Mouse (Mus musculus): ENCODE results near the gene Ces3b.
"Not testable (repeated sequence)": the region's sequence is repeated elsewhere in the genome, so short reads cannot be mapped to it uniquely, and the experiment has no call there.

Gene Ces3b

DNA sequence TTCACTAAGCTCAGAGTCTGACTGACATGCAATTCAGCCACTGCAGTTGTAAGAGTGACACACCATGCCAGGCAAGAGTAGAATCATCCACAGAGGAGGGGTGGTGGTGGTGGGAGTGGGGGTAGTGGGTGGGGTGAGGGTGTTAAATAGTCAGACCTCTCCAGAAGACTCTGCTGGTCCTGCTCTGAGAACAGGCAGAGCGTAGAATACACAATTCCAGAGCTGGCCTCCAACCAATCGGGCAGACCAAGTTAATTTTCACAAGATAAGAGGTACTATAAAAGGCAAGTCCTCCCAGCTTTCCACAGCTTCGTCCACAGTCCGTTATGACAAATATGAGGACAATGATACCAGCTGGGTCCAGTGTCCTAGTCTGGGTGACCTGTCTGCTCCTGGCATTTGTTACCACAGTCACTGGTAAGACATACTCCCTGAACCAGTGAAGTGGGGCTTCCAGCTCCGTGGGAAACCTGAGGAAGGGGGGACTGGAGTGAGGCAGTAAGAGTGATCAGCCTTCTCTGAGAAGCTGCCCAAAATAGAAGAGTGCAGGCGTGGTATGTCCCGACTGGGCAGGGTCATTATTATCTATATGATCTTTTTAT is at the start of gene Ces3b:
Gene Ces3b (plus strand): TSS at position 305 of the 602 bp plus-strand sequence.
- DNase-seq (ENCODE audit: low spot score): no peak

DNA sequence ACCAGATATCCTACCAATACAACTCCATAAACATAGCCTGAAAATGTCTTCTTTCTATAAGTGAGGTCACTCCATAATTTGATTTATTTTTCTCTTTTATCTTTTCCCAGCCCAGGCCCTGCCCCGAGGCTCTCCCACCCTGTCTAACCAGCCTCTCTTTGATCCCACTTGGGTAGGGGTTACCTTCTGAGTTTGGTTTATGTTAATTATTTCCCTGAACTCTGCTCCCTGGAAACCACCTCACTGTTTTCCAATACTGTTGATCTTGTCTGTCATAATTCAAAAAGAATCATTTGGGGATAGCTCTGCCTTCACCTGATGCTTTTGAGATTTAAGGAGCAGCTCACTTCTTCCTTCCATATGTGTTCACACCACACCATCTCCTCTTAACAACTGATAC is 40.0 kb upstream of the Ces3b start:
- no peak for DNase-seq (ENCODE audit: low spot score)

DNA sequence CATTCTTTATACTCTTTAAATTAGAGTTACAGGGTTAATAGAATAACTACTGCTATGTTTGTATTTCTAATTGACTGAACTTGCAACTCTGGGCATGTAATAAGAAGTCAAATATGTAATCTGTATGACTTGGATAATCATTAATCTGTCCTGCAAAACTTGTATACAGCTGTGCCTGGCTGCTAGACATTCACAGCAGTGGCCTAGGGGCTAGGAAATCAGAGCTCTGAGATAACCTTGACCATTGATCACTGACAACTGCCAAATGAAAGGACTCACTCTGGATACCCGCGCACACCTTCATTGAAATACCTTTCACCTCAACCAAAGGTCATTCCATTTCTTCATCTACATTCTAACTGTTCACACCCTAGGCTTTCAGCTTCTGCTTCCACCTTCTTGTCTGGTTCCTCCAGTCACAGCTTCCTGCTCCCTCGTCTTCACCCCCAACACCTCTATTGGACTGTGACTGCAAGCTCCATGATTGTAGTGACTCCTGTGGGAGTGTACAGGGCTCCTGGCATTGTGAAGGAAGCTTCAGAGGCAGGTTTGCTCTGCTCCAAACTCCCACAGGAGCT is 37.6 kb upstream of the Ces3b start:
- no peak for DNase-seq (ENCODE audit: low spot score)

DNA sequence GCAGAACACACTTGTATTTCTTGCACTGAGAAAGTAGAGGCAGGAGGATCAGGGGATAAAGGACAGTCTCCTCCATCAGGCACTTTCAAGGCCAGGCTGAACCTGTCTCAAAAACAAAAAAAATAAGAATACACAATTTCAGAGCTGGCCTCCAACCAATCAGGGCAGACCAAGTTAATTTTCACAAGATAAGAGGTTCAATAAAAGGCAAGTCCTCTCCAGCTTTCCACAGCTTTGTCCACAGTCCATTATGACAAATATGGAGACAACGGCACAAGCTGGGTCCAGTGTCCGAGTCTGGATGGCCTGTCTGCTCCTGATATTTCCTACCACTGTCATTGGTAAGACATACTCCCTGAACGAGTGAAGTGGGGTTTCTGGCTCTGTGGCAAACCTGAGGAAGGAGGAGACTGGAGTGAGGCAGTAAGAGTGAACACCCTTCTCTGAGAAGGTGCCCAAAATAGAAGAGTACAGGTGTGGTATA is 35.1 kb upstream of the Ces3b start, which contains the start of gene Ces3a:
Gene Ces3a (plus strand): TSS at position 231 of the 484 bp plus-strand sequence.
- no peak for DNase-seq (ENCODE audit: low spot score)

DNA sequence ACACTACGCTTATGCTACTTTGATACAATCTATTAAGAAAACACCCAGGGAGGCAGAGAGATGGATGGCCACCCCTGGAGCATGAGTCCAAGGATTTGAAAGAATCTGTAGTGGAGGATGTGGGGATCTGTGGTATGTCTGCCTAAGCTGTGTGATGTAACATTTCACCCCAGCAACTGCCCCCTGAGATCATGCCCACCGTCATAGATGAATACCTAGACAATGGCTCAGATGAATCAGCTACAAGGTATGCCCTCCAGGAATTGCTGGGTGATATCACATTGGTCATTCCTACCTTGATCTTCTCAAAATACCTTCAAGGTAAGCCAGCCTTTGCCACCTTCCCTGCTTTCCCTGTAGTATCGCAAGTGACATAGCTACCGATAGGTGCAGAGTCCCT is 27.3 kb upstream of the Ces3b start:
- no peak for DNase-seq (ENCODE audit: low spot score)

DNA sequence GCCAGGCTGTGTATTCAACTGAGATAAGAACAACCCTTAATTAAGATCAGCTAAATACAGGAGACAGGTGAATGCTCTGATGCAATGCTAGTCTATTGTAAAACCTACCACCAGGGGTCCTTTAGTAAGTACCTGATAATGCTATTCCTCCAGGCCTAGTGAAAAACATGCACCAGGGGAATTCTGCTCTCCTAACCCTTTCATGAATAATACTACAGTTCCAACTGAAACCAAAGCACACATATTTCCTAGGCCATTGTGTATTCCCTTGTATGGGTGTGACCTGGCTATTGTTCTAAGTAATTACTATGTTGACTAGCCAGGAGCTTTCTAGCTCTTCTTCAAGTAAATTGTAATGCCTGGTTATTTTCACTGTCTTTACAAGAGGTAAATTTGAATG is 23.5 kb upstream of the Ces3b start:
- no peak for DNase-seq (ENCODE audit: low spot score)

DNA sequence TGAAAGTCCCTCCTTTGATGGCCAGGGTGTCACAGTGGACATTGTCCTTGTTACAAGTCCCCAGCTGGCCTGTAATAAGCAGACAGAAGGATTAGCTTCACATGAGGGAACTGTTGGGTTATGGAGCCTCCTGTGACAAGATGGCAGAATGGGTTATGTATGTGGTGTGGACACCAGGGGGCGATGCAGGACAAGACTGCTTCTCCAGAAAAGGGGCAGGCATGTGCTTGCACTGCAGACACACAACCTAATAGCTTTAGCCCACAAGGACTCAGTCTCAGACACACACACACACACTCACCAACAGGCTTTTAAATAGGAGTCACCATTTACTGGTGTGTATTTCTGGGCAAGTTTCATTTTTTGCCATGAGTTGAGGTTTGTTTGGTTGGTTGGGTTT is 16.8 kb upstream of the Ces3b start:
- peak; percentile 73 for DNase-seq (ENCODE audit: low spot score)

DNA sequence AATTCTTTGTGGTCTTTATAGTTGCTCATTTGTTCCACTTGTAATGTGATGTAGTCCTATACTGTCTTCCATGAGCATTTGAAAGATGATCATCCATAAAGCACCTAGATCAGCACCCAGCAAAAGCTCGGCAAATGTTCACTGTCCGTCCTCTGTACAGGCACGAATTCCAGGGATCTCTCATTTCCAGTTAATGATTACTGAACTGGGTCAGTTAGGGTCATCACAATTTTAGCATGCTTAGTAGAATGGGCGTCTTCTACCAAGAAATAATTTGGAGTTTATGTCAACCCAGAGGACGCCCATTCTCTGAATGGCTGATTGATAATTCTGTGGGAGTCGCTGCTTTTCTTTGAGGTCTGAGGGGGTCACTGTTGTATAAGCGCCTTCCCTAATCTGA is 15.6 kb upstream of the Ces3b start:
- not testable (repeated sequence) for DNase-seq (ENCODE audit: low spot score)

DNA sequence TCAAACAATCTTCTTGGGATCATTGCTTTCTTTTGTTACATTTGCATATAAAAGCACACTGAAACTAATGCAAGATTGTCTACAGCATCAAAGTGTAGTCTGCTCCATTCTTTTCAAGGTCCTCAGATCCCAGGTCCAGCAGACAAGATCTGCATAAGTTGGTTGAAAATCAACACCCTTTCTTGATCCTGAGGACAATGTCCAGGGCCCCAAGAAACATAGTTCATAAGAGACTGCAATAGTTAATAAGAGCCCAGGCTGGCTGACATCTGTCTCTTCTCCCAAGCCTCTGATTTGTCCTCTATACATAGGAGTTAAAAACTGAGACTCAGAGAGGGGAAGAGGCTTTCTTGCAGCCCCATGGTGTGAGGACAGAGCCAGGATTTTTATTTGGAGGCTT is 14.6 kb upstream of the Ces3b start:
- no peak for DNase-seq (ENCODE audit: low spot score)

DNA sequence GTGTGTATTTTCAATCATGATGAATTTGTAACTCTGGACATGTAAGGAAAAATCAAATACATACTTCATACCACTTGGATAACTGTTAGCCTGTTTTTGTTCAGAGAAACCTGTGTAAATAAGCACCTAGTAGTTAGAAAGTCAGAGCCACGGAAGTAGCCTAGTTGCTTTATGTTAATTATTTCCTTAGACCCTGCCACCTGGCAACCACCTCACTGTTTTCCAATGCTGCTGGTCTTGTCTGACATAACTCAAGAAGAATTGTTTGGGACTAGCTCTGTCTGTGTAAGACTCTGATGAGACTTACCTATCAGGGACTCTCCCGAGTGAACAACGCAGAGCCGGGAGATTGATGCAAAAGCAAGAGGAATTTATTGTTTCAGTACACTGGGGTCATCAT is 7.0 kb upstream of the Ces3b start:
- DNase-seq (ENCODE audit: low spot score): no peak

DNA sequence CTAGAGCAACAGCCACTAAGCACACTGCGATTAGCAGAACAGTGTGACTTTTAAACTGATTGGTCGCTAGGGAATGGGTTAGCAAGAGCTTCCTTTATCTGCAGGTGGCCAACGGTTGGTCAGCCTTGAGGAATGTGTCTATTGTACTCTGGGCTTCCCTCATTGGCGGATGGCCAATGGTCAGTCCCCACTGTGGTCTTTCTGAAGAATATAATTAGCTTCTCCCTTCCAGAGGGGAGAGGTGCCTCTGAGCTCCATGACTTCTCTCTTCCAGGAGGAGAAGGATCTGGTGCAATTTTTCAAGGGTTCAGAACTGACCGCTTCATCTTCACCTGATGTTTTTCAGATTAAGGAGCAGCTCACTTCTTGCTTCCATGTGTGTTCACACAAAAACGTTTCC is 6.5 kb upstream of the Ces3b start:
- no peak for DNase-seq (ENCODE audit: low spot score)

DNA sequence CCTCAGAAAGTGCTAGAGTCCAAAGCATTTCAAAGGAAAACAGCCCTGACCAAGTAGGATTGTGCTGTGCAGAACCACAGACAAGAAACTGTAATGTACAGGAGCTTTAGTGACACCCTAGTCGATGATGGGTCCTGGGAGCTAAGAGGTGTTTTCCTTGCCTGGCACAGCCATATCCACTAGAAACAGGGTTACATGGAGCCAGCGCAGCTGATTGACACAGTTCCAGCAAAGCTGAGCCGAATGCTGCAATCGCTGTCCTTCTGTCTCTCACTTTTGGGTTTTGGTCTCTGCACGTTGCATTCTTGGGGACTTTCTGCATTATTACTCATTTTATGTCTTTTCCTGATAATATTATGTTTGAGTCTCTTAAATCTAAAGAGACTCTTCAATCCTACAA is 5.0 kb upstream of the Ces3b start:
- no peak for DNase-seq (ENCODE audit: low spot score)

DNA sequence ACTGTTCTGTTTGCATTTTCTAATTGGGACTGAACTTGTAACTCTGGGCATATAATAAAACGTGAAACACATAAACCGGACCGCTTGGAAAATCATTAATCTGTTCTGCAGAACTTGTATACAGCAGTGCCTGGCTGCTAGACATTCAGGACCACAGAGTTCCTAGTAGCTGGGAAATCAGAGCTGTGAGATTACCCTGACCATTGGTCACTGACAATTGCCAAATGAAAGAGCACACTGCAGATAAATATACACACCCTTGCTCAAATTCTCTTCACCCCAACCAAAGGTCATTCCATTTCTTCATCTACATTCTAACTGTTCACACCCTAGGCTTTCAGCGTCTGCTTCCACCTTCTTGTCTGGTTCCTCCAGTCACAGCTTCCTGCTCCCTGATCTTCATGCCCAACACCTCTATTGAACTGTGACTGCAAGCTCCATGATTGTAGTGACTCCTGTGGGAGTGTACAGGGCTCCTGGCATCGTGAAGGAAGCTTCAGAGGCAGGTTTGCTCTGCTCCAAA is 2.7 kb upstream of the Ces3b start:
- no peak for DNase-seq (ENCODE audit: low spot score)

DNA sequence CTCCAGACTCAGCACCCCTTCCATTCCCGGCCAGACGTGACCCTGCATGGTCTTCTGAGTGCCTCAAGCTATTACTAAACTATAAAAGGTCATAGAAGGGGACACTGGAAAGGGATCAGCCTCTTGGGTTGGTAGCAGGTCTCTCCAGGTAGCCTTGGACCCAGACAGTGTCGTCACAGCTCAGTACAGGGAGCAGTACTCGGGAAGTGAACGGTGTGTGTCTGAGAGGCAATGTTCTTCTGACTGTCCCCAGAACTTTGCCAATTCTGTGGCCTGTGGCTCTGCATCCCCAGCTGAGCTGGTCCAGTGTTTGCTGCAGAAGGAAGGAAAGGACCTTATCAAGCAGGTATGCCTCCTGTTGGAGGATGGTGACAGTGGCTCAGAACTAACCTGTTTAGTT is 4.6 kb downstream of the Ces3b start:
- not testable (repeated sequence) for DNase-seq (ENCODE audit: low spot score)

DNA sequence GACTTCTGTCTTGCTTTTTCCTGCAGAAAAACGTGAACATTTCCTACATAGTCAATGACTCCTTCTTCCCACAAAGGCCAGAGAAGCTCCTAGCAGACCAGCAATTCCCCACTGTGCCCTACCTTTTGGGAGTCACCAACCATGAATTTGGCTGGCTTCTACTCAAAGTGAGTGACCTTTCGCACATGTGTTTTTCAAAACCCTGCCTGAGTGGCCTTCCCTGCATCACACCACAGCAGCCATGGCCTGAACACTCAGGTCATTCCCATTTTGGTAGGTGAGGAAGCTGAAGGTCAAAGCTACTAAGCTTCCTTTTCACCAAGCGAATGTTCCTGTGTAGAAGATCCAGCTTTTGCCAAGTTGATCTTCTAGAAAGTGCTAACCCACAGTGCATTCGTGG is 5.0 kb downstream of the Ces3b start:
- DNase-seq (ENCODE audit: low spot score): no peak

DNA sequence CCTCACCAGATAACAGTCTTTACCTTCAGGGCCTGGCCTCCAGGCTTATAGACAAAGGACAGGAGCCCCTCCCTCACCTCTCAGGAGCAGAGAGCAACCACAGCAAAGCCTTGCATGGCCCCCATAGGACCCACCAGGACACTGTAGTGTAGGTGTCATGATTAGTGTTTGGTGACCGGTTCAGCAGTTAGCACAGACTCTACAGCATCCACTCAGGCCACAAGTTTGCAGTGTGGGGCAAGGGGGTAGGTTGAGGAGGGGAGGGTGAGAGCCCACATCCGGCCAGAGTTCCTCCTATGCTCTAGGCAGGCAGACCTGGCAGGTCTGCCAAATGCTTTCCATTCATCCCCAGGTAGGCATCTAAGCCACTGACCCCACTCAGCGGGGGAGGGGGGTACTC is 10.4 kb downstream of the Ces3b start:
- no peak for DNase-seq (ENCODE audit: low spot score)

DNA sequence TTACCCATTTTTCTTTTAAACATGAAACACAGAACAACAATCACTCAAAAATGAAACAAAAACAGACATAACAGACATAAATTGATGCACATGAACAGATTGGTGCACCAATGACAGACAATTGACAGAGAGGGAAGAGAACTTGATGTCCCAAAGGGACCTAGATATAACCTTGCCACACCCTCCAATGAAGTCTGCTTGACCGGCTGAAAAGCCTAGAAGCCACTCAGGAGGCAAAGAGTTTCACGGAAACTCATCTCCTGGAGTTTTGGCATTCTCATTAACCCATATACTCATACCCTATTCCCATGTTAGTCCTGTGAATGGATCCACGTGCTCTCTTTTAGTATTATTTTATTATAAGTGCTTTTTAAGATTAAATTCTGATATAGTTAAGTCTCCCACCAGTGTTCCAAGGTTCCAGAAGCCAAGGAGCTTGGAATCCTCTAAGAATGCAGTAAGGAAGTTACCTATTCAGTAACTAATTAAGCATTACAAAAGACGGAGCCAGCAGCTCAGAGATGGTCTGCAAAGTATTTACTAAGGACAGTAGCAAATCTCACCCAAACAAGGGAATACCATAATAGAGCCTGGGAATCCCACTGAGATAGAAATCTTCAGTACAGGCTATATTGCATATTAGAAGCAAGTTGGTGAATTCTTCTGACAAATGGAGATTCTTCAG is 18.7 kb downstream of the Ces3b start:
- not testable (repeated sequence) for DNase-seq (ENCODE audit: low spot score)

DNA sequence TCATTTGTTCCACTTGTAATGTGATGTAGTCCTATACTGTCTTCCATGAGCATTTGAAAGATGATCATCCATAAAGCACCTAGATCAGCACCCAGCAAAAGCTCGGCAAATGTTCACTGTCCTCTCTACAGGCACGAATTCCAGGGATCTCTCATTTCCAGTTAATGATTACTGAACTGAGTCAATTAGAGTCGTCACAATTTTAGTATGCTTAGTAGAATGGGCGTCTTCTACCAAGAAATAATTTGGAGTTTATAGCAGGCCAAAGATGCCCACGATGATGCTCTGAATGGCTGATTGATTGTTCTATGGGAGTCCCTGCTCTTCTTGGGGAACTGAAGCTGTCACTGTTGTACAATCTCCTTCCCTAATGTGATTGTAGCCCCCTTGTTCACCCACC is 20.1 kb downstream of the Ces3b start:
- DNase-seq (ENCODE audit: low spot score): not testable (repeated sequence)

DNA sequence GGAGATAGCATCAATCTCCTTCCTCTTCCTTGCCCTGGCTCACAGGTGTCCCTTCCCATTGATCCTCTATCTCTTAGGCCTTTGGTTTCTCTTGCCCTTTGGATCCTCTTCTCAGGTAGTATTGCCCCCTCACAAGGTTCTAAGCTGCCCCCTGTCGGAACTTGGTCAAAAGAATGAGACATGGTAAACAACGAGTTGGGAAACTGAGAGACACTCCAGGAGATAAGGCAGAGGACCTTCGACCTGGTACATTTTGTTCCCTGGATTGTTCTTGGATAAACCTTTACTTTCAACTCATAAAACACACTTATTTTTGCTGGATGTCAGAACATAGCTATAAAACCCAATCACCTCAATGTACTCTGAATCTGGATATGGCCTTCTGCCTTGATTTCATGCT is 20.7 kb downstream of the Ces3b start:
- DNase-seq (ENCODE audit: low spot score): no peak

DNA sequence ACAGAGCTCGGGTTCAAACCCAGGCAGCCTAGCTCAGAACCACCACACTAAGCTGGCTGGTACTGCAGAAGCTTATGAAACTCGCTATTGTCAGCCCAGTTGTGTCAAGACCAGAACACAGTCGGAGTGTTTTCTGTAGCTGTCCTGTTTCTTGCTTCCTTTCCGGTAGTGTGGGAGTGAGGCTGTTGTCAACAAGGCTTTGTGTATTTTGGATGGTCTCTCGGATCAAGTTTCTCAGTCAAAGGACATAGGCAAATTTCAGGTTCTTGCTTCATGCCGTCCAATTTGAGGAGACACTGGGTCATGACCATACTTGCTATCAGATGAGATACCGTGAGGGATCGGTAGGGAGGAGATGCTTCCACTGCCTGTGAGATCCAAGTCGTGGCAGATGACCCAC is 46.3 kb downstream of the Ces3b start:
- DNase-seq (ENCODE audit: low spot score): no peak

DNA sequence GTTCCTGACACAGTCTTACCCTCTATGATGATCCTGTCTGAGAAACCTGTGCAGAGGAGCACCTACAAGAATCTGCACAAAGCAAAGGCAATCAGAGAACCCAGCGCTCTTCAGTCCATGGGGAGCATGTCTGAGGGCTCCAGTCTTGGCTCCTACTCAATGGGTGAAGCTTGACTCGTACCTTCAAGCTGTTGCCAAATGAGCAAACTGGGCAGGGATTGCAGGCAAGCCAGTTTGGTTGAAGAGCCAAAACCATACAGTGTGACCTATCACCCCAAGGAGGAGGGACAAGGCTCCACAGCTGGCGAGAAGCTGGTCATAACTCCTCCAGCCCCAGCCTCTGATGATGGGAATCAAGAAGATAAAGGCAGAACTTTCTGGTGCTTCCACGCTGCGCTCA is 48.0 kb downstream of the Ces3b start, which contains the start of gene Ces4a:
Gene Ces4a (plus strand): TSS at position 292 of the 400 bp plus-strand sequence.
- DNase-seq (ENCODE audit: low spot score): no peak

DNA sequence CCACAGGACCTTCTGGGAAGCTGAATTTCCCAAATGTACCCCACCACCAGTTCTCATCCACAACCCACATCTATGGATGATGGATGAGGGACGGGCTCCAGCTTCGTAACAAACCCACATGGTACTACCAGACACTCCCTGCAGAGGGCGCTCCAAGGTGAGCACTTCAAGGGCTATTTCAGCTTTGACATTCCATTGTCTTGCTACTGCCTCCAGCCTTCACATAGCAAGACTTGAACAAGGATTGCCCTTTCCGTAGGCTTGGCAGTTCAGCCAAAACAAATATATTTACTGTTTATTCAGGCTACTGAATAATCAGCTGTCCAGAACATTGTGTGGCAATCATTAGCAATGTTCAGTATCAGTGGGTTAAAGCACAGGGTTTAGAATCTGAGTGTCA is 54.9 kb downstream of the Ces3b start:
- peak; percentile 60 for DNase-seq (ENCODE audit: low spot score)

DNA sequence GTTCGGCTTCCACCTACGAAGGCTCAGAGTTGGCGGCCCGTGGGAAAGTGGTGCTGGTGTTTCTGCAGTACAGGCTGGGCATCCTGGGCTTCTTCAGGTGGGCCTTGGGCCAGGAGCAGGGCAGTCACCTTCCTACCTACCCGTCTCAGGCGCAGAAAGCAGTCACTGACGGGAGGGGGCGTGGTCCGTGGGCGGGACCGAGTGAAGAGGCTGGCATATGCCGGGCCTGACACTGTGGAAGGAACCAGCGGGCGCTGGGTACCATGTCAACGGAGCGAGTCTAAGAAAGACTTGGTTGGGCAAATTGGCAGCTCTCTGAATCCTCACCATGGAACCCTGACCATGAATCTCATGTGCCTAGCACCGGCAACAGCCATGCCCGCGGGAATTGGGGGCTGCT is 58.8 kb downstream of the Ces3b start:
- DNase-seq (ENCODE audit: low spot score): no peak

Data from embryo, embryonic 10.5 days (tissue).